Mouse (Mus musculus): ENCODE measurements around the gene Sema6c. TPM values are rescaled to one million over a fixed set of nuclear protein-coding genes. Genes with fewer than 3 reads are reported as not detected.

Sema6c gene
- polyA plus RNA-seq, 1 experiment from 2014 or later, result 3.9 TPM

DNA sequence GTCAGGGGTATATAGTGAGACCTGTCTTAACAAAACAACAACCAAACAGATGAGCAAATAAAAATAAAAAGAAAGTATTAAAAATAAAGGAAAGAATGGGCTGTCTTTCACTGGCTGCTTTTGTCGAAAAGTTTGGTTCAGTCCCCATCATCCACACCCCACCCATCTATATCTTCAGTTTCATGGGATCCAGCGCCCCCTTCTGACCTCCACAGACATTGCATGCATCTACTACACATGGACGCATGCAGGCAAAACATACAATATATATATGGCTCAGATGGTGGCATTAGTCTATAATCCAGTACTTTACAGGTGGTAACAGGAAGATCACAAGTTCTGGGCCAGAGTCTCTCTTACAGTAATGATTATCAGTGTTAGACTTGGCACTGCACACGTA, 6.4 kb upstream of the Sema6c start:
- Histone ChIP-seq H3K36me3 (no peaks in the 10 kb centered on the region), H3K9me3 (replicated peaks) (no peaks in the 10 kb centered on the region), H3K4me2 (no peak overlapping the region), H3K27me3 (peaks cover 2% of the 10 kb centered on the region; the same call in 1 of the 2 replicates), H3K4me1 (no peaks in the 10 kb centered on the region), H3K9ac (no peak overlapping the region), H3K27ac (no peak overlapping the region), H3K4me3 (replicated peaks) (no peak overlapping the region)
- ATAC-seq (replicated peaks; ENCODE audit: low FRiP score), result no peak
- WGBS, result 51% methylated on average over 4 of the region's 4 CpGs

DNA sequence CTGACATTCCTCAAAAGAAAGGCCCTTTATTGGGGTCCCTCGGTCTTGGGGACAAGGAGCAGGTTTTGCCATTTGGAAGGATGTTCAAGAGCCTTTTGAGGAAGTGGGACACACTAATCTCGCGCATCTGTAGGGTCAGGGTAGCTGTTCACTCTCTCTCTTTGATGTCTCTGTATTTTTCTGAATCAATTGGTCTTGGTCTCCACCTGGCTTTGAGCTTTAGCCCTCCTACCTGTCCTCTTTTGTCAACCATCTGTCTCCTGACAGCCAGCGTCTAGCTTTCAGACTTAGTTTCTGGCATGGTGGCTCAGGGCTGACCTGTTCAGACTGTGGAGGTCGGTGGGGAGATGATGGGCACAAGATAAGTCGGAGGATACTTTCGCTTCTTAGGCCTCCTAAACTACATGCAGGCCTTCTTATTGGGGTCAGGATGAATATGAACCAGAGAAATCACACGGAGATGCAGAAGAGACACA, 708 bp upstream of the Sema6c start:
- Histone ChIP-seq H3K4me3 (replicated peaks) (peak overlapping the region; percentile 60), H3K36me3 (no peaks in the 10 kb centered on the region; the same call in 1 of the 2 replicates), H3K27me3 (peaks cover 2% of the 10 kb centered on the region; the same call in 1 of the 2 replicates)

DNA sequence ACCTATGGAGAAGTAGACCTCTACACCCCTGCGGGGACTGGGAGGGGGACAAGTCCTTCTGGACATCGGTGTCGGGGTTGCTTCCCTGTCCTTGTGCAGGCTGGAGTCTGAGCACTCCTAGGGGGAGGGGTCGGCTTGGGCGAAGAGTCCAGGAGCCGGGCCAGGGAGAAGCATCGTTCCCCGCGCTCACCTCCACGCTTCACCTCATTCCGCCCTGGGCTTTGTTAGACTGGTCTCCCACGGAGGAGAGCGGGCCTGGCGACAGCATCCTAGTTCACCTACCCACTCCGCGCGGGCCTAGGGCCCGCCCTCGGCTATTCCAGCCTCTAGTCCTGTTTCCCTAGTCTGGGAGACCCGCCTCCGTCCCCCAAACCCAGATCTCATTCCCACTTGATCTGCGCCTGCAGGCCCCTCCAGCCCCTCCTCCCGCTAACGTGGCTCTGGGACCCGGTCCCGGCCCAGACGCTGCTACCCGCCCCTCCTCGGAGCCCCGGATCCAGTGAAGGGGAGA, 839 bp downstream of the Sema6c start:
- ATAC-seq (replicated peaks; ENCODE audit: low FRiP score), result peak; percentile 37
- WGBS, result under 1% methylated on average over 30 of the region's 30 CpGs
- H3K4me3 ChIP-seq (replicated peaks), result peak overlapping the region; percentile 60
- peak overlapping the region; percentile 58 for H3K9ac ChIP-seq
- peaks cover 6% of the 10 kb centered on the region for H3K36me3 ChIP-seq
- peak overlapping the region; percentile 85 for H3K4me2 ChIP-seq
- H3K9me3 ChIP-seq (replicated peaks), result no peaks in the 10 kb centered on the region
- H3K27ac ChIP-seq, result no peak overlapping the region
- peaks cover 2% of the 10 kb centered on the region; the same call in 1 of the 2 replicates for H3K27me3 ChIP-seq
- peaks cover 35% of the 10 kb centered on the region for H3K4me1 ChIP-seq

More for the DNA sequence above, 708 bp upstream of the Sema6c start:
- Histone ChIP-seq H3K9ac (peak overlapping the region; percentile 39; the same call in 1 of the 2 replicates), H3K4me2 (peak overlapping the region; percentile 85), H3K27ac (no peak overlapping the region), H3K9me3 (replicated peaks) (no peaks in the 10 kb centered on the region), H3K4me1 (peaks cover 35% of the 10 kb centered on the region)
- WGBS, result 14% methylated on average over 8 of the region's 8 CpGs
- ATAC-seq (replicated peaks; ENCODE audit: low FRiP score), result no peak

DNA sequence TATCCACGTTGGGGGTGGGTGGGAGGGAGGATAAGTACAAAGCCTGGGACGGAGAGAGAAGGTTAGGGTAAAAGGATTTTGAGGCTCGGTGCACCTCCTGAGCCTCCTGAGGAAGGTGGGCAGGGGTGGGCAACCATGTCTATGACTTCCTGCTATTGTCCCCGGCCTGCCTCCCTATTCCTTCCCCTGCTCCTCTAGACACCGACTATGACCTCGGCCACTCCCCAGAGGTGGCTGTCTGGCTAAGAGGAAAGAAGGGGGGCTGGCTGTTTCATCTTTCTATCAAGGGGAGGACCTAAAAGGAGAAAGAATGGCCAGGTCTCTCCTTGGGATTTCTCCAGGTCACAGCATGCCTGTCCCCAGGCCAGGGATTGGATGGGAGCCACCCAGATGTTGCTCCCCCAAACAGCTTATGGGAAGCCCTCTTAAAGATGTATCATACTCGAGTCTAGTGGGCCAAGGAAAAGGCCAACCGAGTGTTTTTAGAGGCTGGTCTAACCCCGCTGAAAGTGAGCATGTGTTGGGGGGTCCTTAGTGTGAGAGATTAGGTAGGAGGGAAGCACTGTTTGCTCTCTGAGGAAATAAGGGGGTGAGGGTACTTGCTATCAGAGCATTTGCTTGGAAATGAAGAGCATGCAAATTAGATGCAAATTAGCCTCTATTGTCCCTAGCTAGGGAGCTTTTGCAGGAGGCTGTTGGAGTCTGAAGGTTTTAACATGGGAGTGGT, 1.5 kb downstream of the Sema6c start:
- 7% methylated on average over 9 of the region's 9 CpGs for WGBS
- H3K4me3 ChIP-seq (replicated peaks), result peak overlapping the region; percentile 60
- no peak for ATAC-seq (replicated peaks; ENCODE audit: low FRiP score)
- H3K27me3 ChIP-seq, result peaks cover 2% of the 10 kb centered on the region; the same call in 1 of the 2 replicates
- H3K4me1 ChIP-seq, result peaks cover 35% of the 10 kb centered on the region
- peaks cover 12% of the 10 kb centered on the region for H3K36me3 ChIP-seq
- H3K9me3 ChIP-seq (replicated peaks), result no peaks in the 10 kb centered on the region
- peak overlapping the region; percentile 58 for H3K9ac ChIP-seq
- H3K4me2 ChIP-seq, result peak overlapping the region; percentile 85
- no peak overlapping the region for H3K27ac ChIP-seq

DNA sequence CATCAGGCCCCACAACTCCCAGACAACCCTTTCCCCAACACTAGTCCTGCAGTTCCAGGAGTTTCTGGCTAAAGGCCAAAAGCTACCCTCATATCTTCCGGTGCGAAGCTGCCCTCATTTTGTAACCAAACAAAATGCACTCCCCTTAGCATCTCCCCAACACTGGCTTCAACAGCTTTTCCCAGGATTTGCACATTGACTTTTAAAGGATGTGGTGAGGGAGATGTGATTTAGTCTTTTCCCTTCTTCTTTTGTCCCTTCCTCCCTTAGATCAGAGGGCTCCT, 2.0 kb downstream of the Sema6c start:
- peaks cover 17% of the 10 kb centered on the region for H3K36me3 ChIP-seq
- ATAC-seq (replicated peaks; ENCODE audit: low FRiP score), result no peak
- H3K9me3 ChIP-seq (replicated peaks), result no peaks in the 10 kb centered on the region
- peak overlapping the region; percentile 85 for H3K4me2 ChIP-seq
- no peak overlapping the region for H3K9ac ChIP-seq
- WGBS, result 50% methylated on average over 2 of the region's 2 CpGs
- no peak overlapping the region for H3K27ac ChIP-seq
- H3K27me3 ChIP-seq, result peaks cover 2% of the 10 kb centered on the region; the same call in 1 of the 2 replicates
- H3K4me1 ChIP-seq, result peaks cover 35% of the 10 kb centered on the region
- H3K4me3 ChIP-seq (replicated peaks), result no peak overlapping the region; the same call in 1 of the 2 replicates

DNA sequence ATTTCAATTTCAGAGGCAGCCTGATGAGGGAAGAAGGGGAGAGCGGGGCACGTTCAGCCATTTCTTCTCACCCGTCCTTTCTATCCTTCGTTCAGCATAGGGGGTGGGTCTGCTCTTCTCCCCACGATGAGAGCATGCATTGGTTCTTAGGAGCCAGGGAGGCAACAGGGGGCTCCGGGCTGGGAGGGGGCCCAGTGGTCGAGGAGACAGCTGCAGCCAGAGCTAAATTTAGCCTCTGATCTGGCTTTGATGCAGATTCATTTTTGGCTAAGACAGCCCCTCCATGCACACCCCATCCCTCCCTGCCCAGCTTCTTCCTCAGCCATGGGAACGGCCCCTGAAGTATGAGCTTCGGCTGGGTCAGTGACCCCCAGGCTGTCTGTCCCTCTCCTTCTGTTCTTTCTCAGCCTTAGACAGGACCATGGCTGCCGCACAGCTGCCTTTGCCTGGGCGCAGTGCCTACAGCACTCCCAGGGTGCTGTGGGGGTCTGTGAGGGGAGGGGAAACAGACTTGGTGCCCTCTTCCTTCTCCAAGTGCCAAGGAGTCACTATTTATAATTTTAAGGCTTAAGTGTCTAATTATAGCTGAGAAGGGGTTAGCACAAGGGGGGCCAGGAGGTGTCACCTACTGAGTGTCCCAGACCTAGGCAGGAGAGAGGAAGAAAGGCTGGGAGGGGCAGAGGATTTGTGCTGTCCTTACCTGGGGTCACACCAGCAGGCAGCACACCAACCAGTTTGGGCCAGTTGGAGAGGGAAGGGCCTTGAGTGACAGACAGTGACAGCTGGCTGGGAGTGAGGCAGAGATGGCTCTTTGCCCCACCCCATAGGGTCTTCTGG, 3.4 kb downstream of the Sema6c start:
- H3K27me3 ChIP-seq, result peaks cover 2% of the 10 kb centered on the region; the same call in 1 of the 2 replicates
- ATAC-seq (replicated peaks; ENCODE audit: low FRiP score), result no peak
- WGBS, result 62% methylated on average over 11 of the region's 11 CpGs
- no peak overlapping the region for H3K9ac ChIP-seq
- peaks cover 29% of the 10 kb centered on the region for H3K36me3 ChIP-seq
- H3K4me2 ChIP-seq, result no peak overlapping the region
- H3K9me3 ChIP-seq (replicated peaks), result no peaks in the 10 kb centered on the region
- H3K27ac ChIP-seq, result no peak overlapping the region
- peaks cover 35% of the 10 kb centered on the region for H3K4me1 ChIP-seq
- no peak overlapping the region for H3K4me3 ChIP-seq (replicated peaks)

DNA sequence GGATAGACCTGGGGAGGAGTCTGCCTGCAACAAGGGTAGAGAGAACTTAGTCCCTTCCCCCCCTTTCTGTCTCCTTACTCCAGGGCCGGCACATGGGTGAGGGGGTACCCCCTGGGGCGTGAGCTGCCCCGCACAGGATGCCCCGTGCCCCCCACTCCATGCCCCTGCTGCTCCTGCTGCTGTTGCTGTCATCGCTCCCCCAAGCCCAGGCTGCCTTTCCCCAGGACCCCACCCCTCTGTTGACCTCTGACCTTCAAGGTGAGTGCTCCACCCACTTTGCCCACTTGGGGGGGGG, 3.9 kb downstream of the Sema6c start:
- no peak overlapping the region for H3K4me2 ChIP-seq
- WGBS, result 90% methylated on average over 5 of the region's 5 CpGs
- H3K9ac ChIP-seq, result no peak overlapping the region
- H3K4me1 ChIP-seq, result peaks cover 35% of the 10 kb centered on the region
- H3K9me3 ChIP-seq (replicated peaks), result no peaks in the 10 kb centered on the region
- H3K27me3 ChIP-seq, result no peaks in the 10 kb centered on the region; the same call in 1 of the 2 replicates
- H3K4me3 ChIP-seq (replicated peaks), result no peak overlapping the region
- H3K36me3 ChIP-seq, result peaks cover 35% of the 10 kb centered on the region
- ATAC-seq (replicated peaks; ENCODE audit: low FRiP score), result no peak
- no peak overlapping the region for H3K27ac ChIP-seq

DNA sequence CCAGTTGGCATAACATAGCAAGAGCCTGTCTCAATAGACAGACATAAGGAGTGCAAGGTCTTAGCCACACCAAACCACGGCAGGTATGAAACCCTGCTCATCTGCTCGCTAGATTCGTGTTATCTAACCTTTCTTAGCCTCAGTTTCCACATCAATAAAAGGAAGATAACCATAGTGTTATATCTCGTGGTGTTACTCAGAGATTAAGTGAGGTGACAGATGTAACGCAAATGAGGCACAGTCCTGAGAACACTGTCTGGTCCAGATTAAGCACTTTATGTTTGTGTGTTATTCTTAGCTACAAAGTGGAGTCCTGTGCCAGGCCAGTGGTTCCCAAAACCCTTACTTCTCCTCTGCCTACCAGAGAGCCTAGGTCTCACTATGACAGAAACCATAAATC, 4.6 kb downstream of the Sema6c start:
- H3K27ac ChIP-seq, result no peak overlapping the region
- WGBS, result 82% methylated on average over 5 of the region's 5 CpGs
- H3K9me3 ChIP-seq (replicated peaks), result no peaks in the 10 kb centered on the region
- peaks cover under 1% of the 10 kb centered on the region; the same call in 1 of the 2 replicates for H3K27me3 ChIP-seq
- no peak for ATAC-seq (replicated peaks; ENCODE audit: low FRiP score)
- H3K4me3 ChIP-seq (replicated peaks), result no peak overlapping the region
- peaks cover 40% of the 10 kb centered on the region for H3K36me3 ChIP-seq
- H3K4me2 ChIP-seq, result no peak overlapping the region
- H3K9ac ChIP-seq, result no peak overlapping the region
- H3K4me1 ChIP-seq, result peaks cover 29% of the 10 kb centered on the region

DNA sequence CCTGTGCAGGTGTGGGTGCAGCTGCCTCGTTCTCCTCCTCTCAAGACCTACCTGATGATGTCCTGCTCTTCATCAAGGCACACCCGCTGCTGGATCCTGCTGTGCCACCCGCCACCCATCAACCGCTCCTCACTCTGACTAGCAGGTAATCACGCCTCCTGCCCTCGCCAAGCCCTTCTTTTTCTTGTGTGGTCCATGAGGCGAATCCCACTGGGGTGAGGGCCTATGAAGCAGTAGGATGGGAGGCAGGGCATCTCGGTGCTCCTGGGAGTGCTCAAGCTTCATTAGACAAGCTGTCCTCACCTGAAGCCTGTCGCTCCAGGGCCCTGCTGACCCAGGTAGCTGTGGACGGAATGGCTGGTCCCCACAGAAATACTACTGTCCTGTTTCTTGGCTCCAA, 9.7 kb downstream of the Sema6c start:
- no peaks in the 10 kb centered on the region for H3K9me3 ChIP-seq (replicated peaks)
- peaks cover 20% of the 10 kb centered on the region for H3K4me1 ChIP-seq
- WGBS, result 89% methylated on average over 10 of the region's 10 CpGs
- H3K36me3 ChIP-seq, result peaks cover 61% of the 10 kb centered on the region
- H3K4me2 ChIP-seq, result no peak overlapping the region
- no peak overlapping the region for H3K27ac ChIP-seq
- ATAC-seq (replicated peaks; ENCODE audit: low FRiP score), result no peak
- no peak overlapping the region for H3K4me3 ChIP-seq (replicated peaks)
- no peak overlapping the region for H3K9ac ChIP-seq
- H3K27me3 ChIP-seq, result peaks cover 43% of the 10 kb centered on the region

DNA sequence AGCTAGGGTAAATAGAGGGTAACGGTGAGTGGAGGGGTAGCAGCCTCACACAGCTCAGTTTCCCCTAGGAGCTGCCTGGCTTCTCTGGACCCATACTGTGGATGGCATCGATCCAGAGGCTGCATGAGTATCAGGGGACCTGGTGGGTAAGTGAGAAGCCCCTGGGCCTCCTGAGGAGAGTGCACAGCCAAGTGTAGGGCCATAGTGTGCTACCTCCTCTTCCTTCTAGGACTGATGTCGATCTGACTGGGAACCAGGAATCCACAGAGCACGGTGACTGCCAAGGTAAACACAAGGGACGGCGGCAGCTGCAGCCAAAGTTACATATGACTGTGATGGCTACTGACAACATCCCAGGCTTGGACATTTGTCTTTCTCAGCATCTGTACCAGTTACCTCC, 10.8 kb downstream of the Sema6c start:
- Histone ChIP-seq H3K27ac (no peak overlapping the region), H3K36me3 (peaks cover 54% of the 10 kb centered on the region), H3K9ac (no peak overlapping the region), H3K4me2 (no peak overlapping the region), H3K4me3 (replicated peaks) (no peak overlapping the region), H3K4me1 (peaks cover 20% of the 10 kb centered on the region), H3K9me3 (replicated peaks) (no peaks in the 10 kb centered on the region), H3K27me3 (peaks cover 43% of the 10 kb centered on the region)
- no peak for ATAC-seq (replicated peaks; ENCODE audit: low FRiP score)
- WGBS, result 74% methylated on average over 6 of the region's 6 CpGs

DNA sequence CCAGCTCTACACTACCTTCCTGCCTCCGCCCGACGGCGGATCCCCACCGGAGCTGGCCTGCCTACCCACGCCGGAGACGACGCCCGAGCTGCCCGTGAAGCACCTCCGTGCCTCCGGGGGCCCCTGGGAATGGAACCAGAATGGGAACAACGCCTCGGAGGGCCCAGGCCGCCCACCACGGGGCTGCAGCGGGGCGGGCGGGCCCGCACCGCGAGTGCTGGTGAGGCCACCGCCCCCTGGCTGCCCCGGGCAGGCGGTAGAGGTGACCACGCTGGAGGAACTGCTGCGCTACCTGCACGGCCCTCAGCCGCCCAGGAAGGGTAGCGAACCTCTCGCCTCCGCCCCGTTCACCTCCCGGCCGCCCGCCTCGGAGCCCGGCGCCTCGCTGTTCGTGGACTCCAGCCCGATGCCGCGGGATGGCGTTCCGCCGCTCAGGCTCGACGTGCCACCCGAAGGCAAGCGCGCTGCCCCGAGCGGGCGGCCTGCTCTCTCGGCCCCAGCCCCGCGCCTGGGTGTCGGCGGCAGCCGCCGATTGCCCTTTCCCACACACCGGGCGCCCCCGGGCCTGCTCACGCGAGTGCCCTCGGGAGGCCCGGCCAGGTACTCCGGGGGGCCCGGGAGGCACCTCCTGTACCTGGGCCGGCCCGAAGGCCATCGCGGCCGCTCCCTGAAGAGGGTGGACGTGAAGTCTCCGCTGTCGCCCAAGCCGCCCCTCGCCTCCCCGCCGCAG, 12.4 kb downstream of the Sema6c start:
- Histone ChIP-seq H3K27me3 (peaks cover 43% of the 10 kb centered on the region), H3K4me3 (replicated peaks) (peak overlapping the region; percentile 42), H3K9ac (0 out of 2 replicates have a peak overlapping the region, but pooled peaks have one; percentile 12), H3K36me3 (peaks cover 41% of the 10 kb centered on the region), H3K4me1 (peaks cover 20% of the 10 kb centered on the region), H3K27ac (no peak overlapping the region), H3K9me3 (replicated peaks) (no peaks in the 10 kb centered on the region), H3K4me2 (peak overlapping the region; percentile 80)
- peak; percentile 37 for ATAC-seq (replicated peaks; ENCODE audit: low FRiP score)
- 23% methylated on average over 82 of the region's 84 CpGs for WGBS
